Mouse (Mus musculus) heart, embryonic 15.5 days (tissue): ENCODE data around the gene Prdx5. TPM values are rescaled to one million over a fixed set of nuclear protein-coding genes. Genes with fewer than 3 reads are reported as not detected.
"Not testable (repeated sequence)": the region's sequence is repeated elsewhere in the genome, so short reads cannot be mapped to it uniquely, and the experiment has no call there.

ENCODE experiments used
- ATAC-seq: fragments of 200-750 bp; cut with Nextera tagmentation; replicated peaks from 2 replicates; pipeline ENCODE4 v1.8.0; 2017; ENCODE audit warnings: low read depth, moderate TSS enrichment; ENCODE audit not compliant: insufficient number of reproducible peaks, insufficient read depth, low FRiP score
- H3K27ac ChIP-seq: fragments of 300-500 bp; sonication (generic); 2 replicates; pipeline ENCODE4 v1.5.1; 2015; ENCODE audit warnings: mild to moderate bottlenecking, inconsistent platforms
- H3K27me3 ChIP-seq: fragments of 300-500 bp; sonication (generic); 2 replicates; pipeline ENCODE4 v1.6.1; 2015; ENCODE audit warnings: inconsistent platforms
- H3K36me3 ChIP-seq: fragments of 300-500 bp; sonication (generic); 2 replicates; pipeline ENCODE4 v1.6.1; 2015; ENCODE audit warnings: mild to moderate bottlenecking, inconsistent platforms
- H3K4me1 ChIP-seq: fragments of 300-500 bp; sonication (generic); replicated peaks from 2 replicates; pipeline ENCODE4 v1.6.1; 2015; ENCODE audit warnings: inconsistent platforms
- H3K4me2 ChIP-seq: fragments of 300-500 bp; sonication (generic); 2 replicates; pipeline ENCODE4 v1.6.1; 2015; ENCODE audit warnings: inconsistent platforms, mild to moderate bottlenecking, moderate library complexity
- H3K4me3 ChIP-seq: fragments of 300-500 bp; sonication (generic); 2 replicates; pipeline ENCODE4 v1.5.1; 2015; ENCODE audit warnings: mild to moderate bottlenecking, inconsistent platforms
- H3K9ac ChIP-seq: fragments of 300-500 bp; sonication (generic); 2 replicates; pipeline ENCODE4 v1.6.1; 2015; ENCODE audit warnings: mild to moderate bottlenecking, inconsistent platforms
- H3K9me3 ChIP-seq: fragments of 300-500 bp; sonication (generic); replicated peaks from 2 replicates; pipeline ENCODE4 v1.6.1; 2016; ENCODE audit warnings: inconsistent platforms
- WGBS: fragments of 180-500 bp; shearing (Covaris S2); methylation state at CpG from one replicate; pipeline ENCODE4 v1.1.7; 2015; ENCODE audit warnings: mixed read lengths; 5-methylcytosine and 5-hydroxymethylcytosine counted together
- polyA plus RNA-seq: library from polyadenylated mRNA; unstranded; fragments of >200 nt; fragmentation: Nextera tagmentation; extraction: Ambion mirVana; gene quantifications from 2 replicates; pipeline ENCODE4 v1.2.1, GENCODE M21; 2015

The Prdx5 gene
- polyA plus RNA-seq, 1 experiment from 2014 or later: 344 TPM

- Histone ChIP-seq H3K4me1 (peaks cover 22% of the 10 kb centered on the region), H3K4me3 (no peak overlapping the region), H3K36me3 (peaks cover 22% of the 10 kb centered on the region; the same call in 1 of the 2 replicates), H3K9ac (no peak overlapping the region), H3K27ac (no peak overlapping the region), H3K27me3 (no peaks in the 10 kb centered on the region), H3K4me2 (no peak overlapping the region), H3K9me3 (no peaks in the 10 kb centered on the region)
- ATAC-seq: no peak
- 92% methylated on average over 11 of the region's 11 CpGs for WGBS
These were observed 4.3 kb downstream of the Prdx5 start for GRCm38 (mm10) chr19:6905498-6906159.

GRCm38 (mm10) chr19:6904846-6905245, 5.1 kb downstream of the Prdx5 start:
- H3K4me3 ChIP-seq: no peak overlapping the region
- no peak for ATAC-seq
- H3K9me3 ChIP-seq: no peaks in the 10 kb centered on the region
- WGBS: 80% methylated on average over 2 of the region's 2 CpGs
- no peak overlapping the region for H3K4me2 ChIP-seq
- H3K27ac ChIP-seq: no peak overlapping the region
- no peaks in the 10 kb centered on the region for H3K27me3 ChIP-seq
- peaks cover 20% of the 10 kb centered on the region for H3K4me1 ChIP-seq
- H3K9ac ChIP-seq: no peak overlapping the region
- H3K36me3 ChIP-seq: peaks cover 22% of the 10 kb centered on the region; the same call in 1 of the 2 replicates

- H3K4me1 ChIP-seq: peaks cover 12% of the 10 kb centered on the region
- ATAC-seq: no peak
- no peak overlapping the region for H3K27ac ChIP-seq
- no peak overlapping the region for H3K4me3 ChIP-seq
- no peaks in the 10 kb centered on the region for H3K9me3 ChIP-seq
- no peak overlapping the region for H3K4me2 ChIP-seq
- H3K36me3 ChIP-seq: peaks cover 22% of the 10 kb centered on the region; the same call in 1 of the 2 replicates
- no peaks in the 10 kb centered on the region for H3K27me3 ChIP-seq
- no peak overlapping the region for H3K9ac ChIP-seq
- WGBS: 96% methylated on average over 1 of the region's 1 CpGs
These were observed 6.9 kb downstream of the Prdx5 start for GRCm38 (mm10) chr19:6903031-6903430.

- Histone ChIP-seq H3K4me1 (no peaks in the 10 kb centered on the region), H3K27ac (no peak overlapping the region), H3K36me3 (0 out of 2 replicates have a peak, but pooled peaks cover under 1% of the 10 kb centered on the region), H3K4me3 (no peak overlapping the region), H3K27me3 (no peaks in the 10 kb centered on the region), H3K9me3 (no peaks in the 10 kb centered on the region; the same call in 1 of the 2 replicates), H3K4me2 (no peak overlapping the region), H3K9ac (no peak overlapping the region)
- WGBS: 81% methylated on average over 4 of the region's 4 CpGs
- ATAC-seq: no peak
These were observed 10.3 kb downstream of the Prdx5 start for GRCm38 (mm10) chr19:6899641-6900040.

GRCm38 (mm10) chr19:6895608-6896305, 14.1 kb downstream of the Prdx5 start:
- H3K9ac ChIP-seq, H3K27ac ChIP-seq, H3K9me3 ChIP-seq, H3K36me3 ChIP-seq, H3K4me2 ChIP-seq, H3K4me1 ChIP-seq, H3K27me3 ChIP-seq, ATAC-seq, H3K4me3 ChIP-seq: not testable (repeated sequence)
- WGBS: 70% methylated on average over 18 of the region's 18 CpGs

- Histone ChIP-seq H3K4me3 (no peak overlapping the region), H3K4me1 (no peaks in the 10 kb centered on the region), H3K27me3 (no peaks in the 10 kb centered on the region), H3K9ac (no peak overlapping the region), H3K9me3 (no peaks in the 10 kb centered on the region; the same call in 1 of the 2 replicates), H3K4me2 (no peak overlapping the region), H3K27ac (no peak overlapping the region), H3K36me3 (no peaks in the 10 kb centered on the region)
- 94% methylated on average over 14 of the region's 14 CpGs for WGBS
- ATAC-seq: no peak
These were observed 16.0 kb downstream of the Prdx5 start for GRCm38 (mm10) chr19:6893731-6894451.

GRCm38 (mm10) chr19:6892512-6892911, 17.4 kb downstream of the Prdx5 start:
- WGBS: 55% methylated on average over 4 of the region's 4 CpGs
- no peak for ATAC-seq

GRCm38 (mm10) chr19:6877965-6878364, 31.9 kb downstream of the Prdx5 start:
- Histone ChIP-seq H3K4me2 (no peak overlapping the region), H3K9ac (no peak overlapping the region), H3K9me3 (no peaks in the 10 kb centered on the region), H3K4me1 (no peaks in the 10 kb centered on the region), H3K4me3 (no peak overlapping the region), H3K27ac (no peak overlapping the region), H3K27me3 (no peaks in the 10 kb centered on the region), H3K36me3 (no peaks in the 10 kb centered on the region)
- ATAC-seq: no peak
- 82% methylated on average over 4 of the region's 4 CpGs for WGBS

More at GRCm38 (mm10) chr19:6892512-6892911, 17.4 kb downstream of the Prdx5 start:
- H3K27ac ChIP-seq: no peak overlapping the region
- H3K4me3 ChIP-seq: no peak overlapping the region
- no peak overlapping the region for H3K4me2 ChIP-seq
- no peaks in the 10 kb centered on the region for H3K4me1 ChIP-seq
- H3K9ac ChIP-seq: no peak overlapping the region
- no peaks in the 10 kb centered on the region for H3K36me3 ChIP-seq
- no peaks in the 10 kb centered on the region; the same call in 1 of the 2 replicates for H3K9me3 ChIP-seq
- no peaks in the 10 kb centered on the region for H3K27me3 ChIP-seq

GRCm38 (mm10) chr19:6876799-6877198, 33.1 kb downstream of the Prdx5 start:
- Histone ChIP-seq H3K9ac (no peak overlapping the region), H3K27me3 (no peaks in the 10 kb centered on the region), H3K36me3 (no peaks in the 10 kb centered on the region), H3K4me2 (no peak overlapping the region), H3K27ac (no peak overlapping the region), H3K4me3 (no peak overlapping the region), H3K9me3 (no peaks in the 10 kb centered on the region), H3K4me1 (0 out of 2 replicates have a peak, but pooled peaks cover under 1% of the 10 kb centered on the region)
- ATAC-seq: no peak

- Histone ChIP-seq H3K4me2 (no peak overlapping the region), H3K36me3 (no peaks in the 10 kb centered on the region), H3K27me3 (no peaks in the 10 kb centered on the region), H3K9me3 (no peaks in the 10 kb centered on the region), H3K4me3 (no peak overlapping the region), H3K9ac (no peak overlapping the region), H3K4me1 (0 out of 2 replicates have a peak, but pooled peaks cover 3% of the 10 kb centered on the region), H3K27ac (no peak overlapping the region)
- 81% methylated on average over 6 of the region's 6 CpGs for WGBS
- no peak for ATAC-seq
These were observed 34.1 kb downstream of the Prdx5 start for GRCm38 (mm10) chr19:6875834-6876233.

GRCm38 (mm10) chr19:6874257-6874656, 35.6 kb downstream of the Prdx5 start:
- H3K27me3 ChIP-seq: no peaks in the 10 kb centered on the region
- no peak overlapping the region for H3K4me2 ChIP-seq
- H3K9ac ChIP-seq: no peak overlapping the region
- 50% methylated on average over 1 of the region's 1 CpGs for WGBS
- H3K9me3 ChIP-seq: no peaks in the 10 kb centered on the region
- H3K4me1 ChIP-seq: 0 out of 2 replicates have a peak, but pooled peaks cover 5% of the 10 kb centered on the region
- ATAC-seq: no peak
- no peak overlapping the region for H3K4me3 ChIP-seq
- no peak overlapping the region for H3K27ac ChIP-seq
- no peaks in the 10 kb centered on the region for H3K36me3 ChIP-seq
